Mouse (Mus musculus) CH12.LX (cell line): ENCODE measurements around the gene Scp2. TPM values are rescaled to one million over a fixed set of nuclear protein-coding genes. Genes with fewer than 3 reads are reported as not detected.

Experiments
- DNase-seq: peaks from one replicate; pipeline ENCODE4 v3.0.0-alpha.2; 2013; ENCODE audit errors: extremely low read depth
- H3K27ac ChIP-seq: 2 replicates; pipeline ENCODE4 v1.5.1; 2012; ENCODE audit warnings: low read depth, mild to moderate bottlenecking, control low read depth, moderate library complexity; ENCODE audit not compliant: insufficient read depth
- H3K27me3 ChIP-seq: replicated peaks from 2 replicates; pipeline ENCODE3; 2012; ENCODE audit warnings: inconsistent platforms
- H3K36me3 ChIP-seq, 2 experiments: replicated peaks in 1 of 2; 2 replicates each; pipeline versions ENCODE3 to v1.6.1; 2012; ENCODE audit warnings: inconsistent platforms in 1 of 2, low read length in 1 of 2, mild to moderate bottlenecking in 1 of 2, mixed read lengths in 1 of 2, moderate library complexity in 1 of 2; ENCODE audit not compliant: control insufficient read depth in 1 of 2, insufficient read depth in 1 of 2
- H3K4me1 ChIP-seq, 2 experiments: 2 replicates each; pipeline ENCODE4 v1.6.1; 2012; ENCODE audit warnings: inconsistent platforms in 1 of 2, moderate library complexity in 1 of 2; ENCODE audit not compliant: insufficient read depth in 2 of 2, control insufficient read depth in 1 of 2
- H3K4me2 ChIP-seq: 2 replicates; pipeline ENCODE4 v1.6.1; 2012; ENCODE audit warnings: low read depth, mild to moderate bottlenecking, control low read depth; ENCODE audit not compliant: poor library complexity, insufficient read depth, severe bottlenecking
- H3K4me3 ChIP-seq, 3 experiments: fragments of 150-350 bp in 1 of 3; sonication (generic) in 1 of 3; replicated peaks in 1 of 3; 2 replicates each; pipeline versions ENCODE3 to v1.5.1; 2011 to 2012; ENCODE audit warnings: low read depth in 2 of 3, low read length in 2 of 3, mild to moderate bottlenecking in 2 of 3, moderate library complexity in 2 of 3, control low read depth in 1 of 3, improper control_type of control experiment in 1 of 3, inconsistent platforms in 1 of 3, mixed read lengths in 1 of 3; ENCODE audit not compliant: poor library complexity in 1 of 3
- H3K79me2 ChIP-seq: replicated peaks from 2 replicates; pipeline ENCODE4 v1.6.1; 2012; ENCODE audit warnings: mild to moderate bottlenecking, moderate library complexity; ENCODE audit not compliant: control insufficient read depth, poor library complexity, insufficient read depth, severe bottlenecking; ENCODE audit errors: extremely low read depth
- H3K9ac ChIP-seq: 2 replicates; pipeline ENCODE4 v1.6.1; 2012; ENCODE audit warnings: low read depth, mild to moderate bottlenecking, control low read depth, moderate library complexity; ENCODE audit not compliant: insufficient read depth
- H3K9me3 ChIP-seq: replicated peaks from 2 replicates; pipeline ENCODE3; 2012; ENCODE audit warnings: low read length, inconsistent platforms, mixed read lengths
- E2F4 ChIP-seq: IDR thresholded peaks from 2 replicates; pipeline ENCODE4 v1.6.1; 2011; ENCODE audit warnings: low read depth, low read length, improper control_type of control experiment; ENCODE audit not compliant: insufficient replicate concordance
- ELF1 ChIP-seq: IDR thresholded peaks from 2 replicates; pipeline ENCODE4 v1.6.1; 2014; ENCODE audit warnings: low read depth, mild to moderate bottlenecking, inconsistent platforms, low read length, improper control_type of control experiment
- GABPA ChIP-seq: IDR thresholded peaks from 2 replicates; pipeline ENCODE4 v1.6.1; 2012; ENCODE audit warnings: low read depth, low read length, improper control_type of control experiment, inconsistent platforms; ENCODE audit not compliant: insufficient replicate concordance
- IRF4 ChIP-seq: IDR thresholded peaks from 2 replicates; pipeline ENCODE4 v1.6.1; 2014; ENCODE audit warnings: low read depth, mild to moderate bottlenecking, inconsistent platforms, low read length, improper control_type of control experiment
- JUND ChIP-seq: conservative IDR thresholded peaks from 2 replicates; pipeline ENCODE4 v1.6.1; 2011; ENCODE audit warnings: low read depth, low read length, improper control_type of control experiment
- KAT2A ChIP-seq: IDR thresholded peaks from 2 replicates; pipeline ENCODE4 v1.6.1; 2012; ENCODE audit warnings: low read length, improper control_type of control experiment, inconsistent platforms; ENCODE audit not compliant: insufficient replicate concordance
- MXI1 ChIP-seq: IDR thresholded peaks from 2 replicates; pipeline ENCODE4 v1.6.1; 2011; ENCODE audit warnings: mild to moderate bottlenecking, low read depth, low read length, improper control_type of control experiment
- NELFE ChIP-seq: IDR thresholded peaks from 2 replicates; pipeline ENCODE4 v1.6.1; 2011; ENCODE audit warnings: low read depth, low read length, improper control_type of control experiment
- NRF1 ChIP-seq: IDR thresholded peaks from 2 replicates; pipeline ENCODE4 v1.6.1; 2014; ENCODE audit warnings: low read depth, mild to moderate bottlenecking, inconsistent platforms, low read length, improper control_type of control experiment, moderate library complexity
- POLR2AphosphoS2 ChIP-seq: IDR thresholded peaks from 2 replicates; pipeline ENCODE4 v1.6.1; 2011; ENCODE audit warnings: low read depth, low read length, improper control_type of control experiment
- RAD21 ChIP-seq: IDR thresholded peaks from 2 replicates; pipeline ENCODE4 v1.6.1; 2011; ENCODE audit warnings: low read depth, mild to moderate bottlenecking, low read length, improper control_type of control experiment, moderate library complexity
- SMC3 ChIP-seq: IDR thresholded peaks from 2 replicates; pipeline ENCODE4 v1.6.1; 2011; ENCODE audit warnings: low read depth, low read length, improper control_type of control experiment
- TBP ChIP-seq: conservative IDR thresholded peaks from 2 replicates; pipeline ENCODE4 v1.6.1; 2011; ENCODE audit warnings: low read depth, low read length, improper control_type of control experiment
- TCF12 ChIP-seq: IDR thresholded peaks from 2 replicates; pipeline ENCODE4 v1.6.1; 2014; ENCODE audit warnings: low read depth, mild to moderate bottlenecking, inconsistent platforms, low read length, improper control_type of control experiment
- USF1 ChIP-seq: IDR thresholded peaks from 2 replicates; pipeline ENCODE4 v1.6.1; 2014; ENCODE audit warnings: low read depth, mild to moderate bottlenecking, inconsistent platforms, low read length, improper control_type of control experiment
- ZMIZ1 ChIP-seq: IDR thresholded peaks from 2 replicates; pipeline ENCODE4 v1.6.1; 2012; ENCODE audit warnings: low read depth, mild to moderate bottlenecking, inconsistent platforms, low read length, improper control_type of control experiment
- dilution Hi-C: fragments of 300-500 bp; cut with MboI; formaldehyde crosslinking; loops from 2 replicates; pipeline ENCODE4 v1.14.3; 2020; ENCODE audit warnings: low sequenced_read_pairs; ENCODE audit not compliant: extremely low pct_unique_long_range_greater_than_20kb, extremely low pct_ligation_motif_present
- in situ Hi-C: fragments of 300-500 bp; cut with MboI; formaldehyde crosslinking; loops from 3 replicates; pipeline ENCODE4 v1.14.3; 2019; ENCODE audit warnings: low sequenced_read_pairs, low pct_ligation_motif_present, low pct_unique_long_range_greater_than_20kb, mixed read lengths
- polyA plus RNA-seq: library from polyadenylated mRNA; unstranded; fragments of >175 nt; gene quantifications from 2 replicates; pipeline ENCODE4 v1.2.1, GENCODE M21; 2012; ENCODE audit warnings: low read depth; ENCODE audit not compliant: insufficient read length
- total RNA-seq, 2 experiments: library from RNA; depleted of rRNA; stranded (reverse); fragments of 300-350 nt in 1 of 2; fragments of >200 nt in 1 of 2; gene quantifications; 2 replicates each; pipeline ENCODE4 v1.2.3; 2012 to 2014

Scp2 gene
- total and polyA plus RNA-seq, 3 experiments: 65.0 to 127 (median 97.8) TPM

GRCm38 (mm10) chr4:108033041-108033764 is 111.6 kb downstream of the Scp2 start:
- H3K27me3 ChIP-seq: peaks cover 5% of the 10 kb centered on the region

GRCm38 (mm10) chr4:108032352-108032849 is 112.4 kb downstream of the Scp2 start:
- dilution Hi-C loops: no loop called here
- no peak overlapping the region for H3K4me2 ChIP-seq
- H3K79me2 ChIP-seq: no peaks in the 10 kb centered on the region
- H3K36me3 ChIP-seq: no peaks in the 10 kb centered on the region
- H3K27me3 ChIP-seq: peaks cover 5% of the 10 kb centered on the region
- no peak overlapping the region for H3K9ac ChIP-seq
- H3K4me1 ChIP-seq: peaks cover 0 to 5% of the 10 kb centered on the region in 2 experiments; a peak in 1 of 4 replicates
- H3K9me3 ChIP-seq: no peaks in the 10 kb centered on the region
- in situ Hi-C loops: no loop called here
- no peak overlapping the region for H3K4me3 ChIP-seq
- no peak overlapping the region for H3K27ac ChIP-seq
- DNase-seq: no peak
- TF ChIP-seq RAD21 (no peak), ELF1 (no peak)
- TF ChIP-seq, all 38 proteins: peak for 0

More at GRCm38 (mm10) chr4:108033041-108033764, 111.6 kb downstream of the Scp2 start:
- no peak for TF ChIP-seq GABPA
- no peak for TF ChIP-seq ZMIZ1
- no peak for TF ChIP-seq IRF4
- no peak for TF ChIP-seq POLR2AphosphoS2
- no peak for TF ChIP-seq TBP
- TF ChIP-seq MXI1: no peak
- no peak for TF ChIP-seq NRF1
- no peak for TF ChIP-seq SMC3
- no peak for TF ChIP-seq E2F4
- no peak for TF ChIP-seq KAT2A
- no peak for TF ChIP-seq TCF12
- TF ChIP-seq JUND: no peak
- no peak for TF ChIP-seq NELFE
- no peak for TF ChIP-seq USF1
- TF ChIP-seq RAD21: no peak
- Histone ChIP-seq H3K4me2 (no peak overlapping the region), H3K36me3 (no peaks in the 10 kb centered on the region), H3K4me1 (peaks cover 0 to 5% of the 10 kb centered on the region in 2 experiments; a peak in 1 of 4 replicates), H3K9me3 (no peaks in the 10 kb centered on the region), H3K79me2 (no peaks in the 10 kb centered on the region), H3K4me3 (no peak overlapping the region), H3K27ac (no peak overlapping the region), H3K9ac (no peak overlapping the region)
- DNase-seq: no peak
- dilution Hi-C loops: no loop called here
- in situ Hi-C loops: no loop called here
